Mouse (Mus musculus) cerebellum, adult 9-11 months (tissue): ENCODE measurements around the gene Ubtf.
A peak's percentile ranks its signal among the peaks of the same experiment; 100 is the strongest.
"Not testable (repeated sequence)": the region's sequence is repeated elsewhere in the genome, so short reads cannot be mapped to it uniquely, and the experiment has no call there.

Source experiments
- DNase-seq: peaks from one replicate; pipeline ENCODE4 v3.0.0; 2022

The Ubtf gene

DNA sequence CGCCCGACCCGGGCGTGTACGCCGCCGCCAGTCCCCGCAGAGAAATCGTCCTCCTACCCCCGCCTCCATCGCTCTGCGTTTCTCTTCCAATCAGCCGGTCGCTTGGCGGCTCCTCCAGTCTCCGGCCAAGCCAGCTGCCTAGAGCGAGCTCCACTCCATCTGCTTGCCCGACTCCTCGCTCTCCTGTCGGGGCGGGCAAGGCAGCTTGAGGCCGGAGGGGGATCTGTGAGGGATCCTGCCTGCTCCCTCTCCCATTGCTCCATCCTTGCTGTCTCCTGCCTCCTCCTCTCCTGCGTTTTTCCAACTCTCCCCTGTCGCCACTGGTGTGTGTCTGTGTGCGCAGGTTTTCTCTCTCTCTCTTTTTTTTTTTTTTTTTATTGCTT, at the start of gene Ubtf:
Gene Ubtf (minus strand): TSS at position 333 of the 383 bp plus-strand sequence.
- DNase-seq, result peak; percentile 96

DNA sequence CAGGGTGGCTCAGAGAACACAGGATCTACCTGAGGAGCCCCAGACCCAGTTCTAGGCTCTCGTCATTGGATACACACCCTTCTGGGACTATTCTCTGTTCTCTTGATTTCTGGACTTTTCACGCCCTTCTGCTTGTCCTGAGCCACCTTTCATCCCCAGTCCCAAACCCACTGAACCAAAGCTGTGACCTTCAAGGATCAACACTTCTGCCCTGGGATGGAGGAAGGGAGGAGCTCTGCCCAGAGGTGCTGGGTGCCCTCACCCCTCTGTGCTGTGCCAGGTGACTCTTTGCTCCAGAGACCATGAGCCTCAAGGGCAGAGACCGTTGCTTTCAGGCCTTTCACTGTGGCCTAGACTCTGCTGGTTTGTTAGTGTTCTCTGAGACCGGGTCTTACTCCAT, 49.7 kb upstream of the Ubtf start:
- no peak for DNase-seq

DNA sequence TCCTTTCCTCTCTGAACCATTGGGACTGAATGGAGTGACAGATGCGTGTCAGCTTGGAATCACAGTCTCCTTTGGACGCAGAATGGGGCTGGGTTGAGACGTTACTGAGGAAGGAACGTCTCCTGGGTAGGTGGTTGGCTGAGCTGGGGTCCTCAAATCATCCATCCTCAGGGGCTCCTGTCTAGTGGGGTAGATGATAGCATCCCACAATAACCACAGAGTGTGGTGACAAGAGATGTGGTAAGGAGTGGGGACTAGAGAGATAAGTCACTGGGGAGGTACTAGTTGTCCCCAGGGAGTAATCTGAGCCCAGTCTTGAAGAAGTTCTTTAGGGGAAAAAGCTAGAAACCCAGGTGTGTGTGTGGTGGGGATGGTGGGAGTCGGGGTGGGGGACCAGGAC, 48.8 kb upstream of the Ubtf start:
- DNase-seq, result no peak

DNA sequence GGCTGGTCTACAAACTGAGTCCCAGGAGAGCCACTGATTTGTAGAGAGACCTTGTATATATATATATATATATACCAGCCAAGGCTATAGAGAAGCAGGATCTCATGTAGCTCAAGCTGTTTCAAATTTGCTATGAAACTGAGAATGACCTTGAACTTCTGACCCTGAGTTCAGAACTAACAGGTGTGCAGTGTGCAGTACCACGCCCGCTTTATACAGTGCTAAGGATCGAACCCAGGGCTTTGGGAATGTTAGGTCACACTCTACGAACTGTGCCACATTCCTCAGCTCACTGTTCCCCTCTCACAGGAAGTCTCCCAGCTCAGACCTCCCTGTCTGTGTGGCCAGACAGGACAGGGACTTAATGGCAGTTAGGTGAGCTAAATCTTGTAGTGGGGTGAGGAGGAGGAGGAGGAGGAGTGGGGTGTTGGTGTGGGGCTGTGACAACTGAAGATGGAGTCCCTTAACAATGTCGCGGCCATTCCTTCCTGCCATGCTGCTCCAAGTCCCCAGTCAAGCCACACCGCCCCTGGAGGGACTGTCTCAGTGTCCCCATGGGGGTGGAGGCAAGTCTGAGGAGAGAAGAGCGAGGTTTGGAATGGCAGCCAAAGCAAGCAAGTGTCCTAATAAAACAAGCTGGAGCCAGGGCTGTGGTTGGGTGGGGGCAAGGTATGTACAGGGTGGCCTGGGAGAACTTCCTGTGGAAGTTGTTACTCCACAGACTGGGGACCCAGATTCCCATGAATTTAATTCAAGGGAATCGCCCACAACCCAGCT, 48.1 kb upstream of the Ubtf start:
- DNase-seq, result no peak

DNA sequence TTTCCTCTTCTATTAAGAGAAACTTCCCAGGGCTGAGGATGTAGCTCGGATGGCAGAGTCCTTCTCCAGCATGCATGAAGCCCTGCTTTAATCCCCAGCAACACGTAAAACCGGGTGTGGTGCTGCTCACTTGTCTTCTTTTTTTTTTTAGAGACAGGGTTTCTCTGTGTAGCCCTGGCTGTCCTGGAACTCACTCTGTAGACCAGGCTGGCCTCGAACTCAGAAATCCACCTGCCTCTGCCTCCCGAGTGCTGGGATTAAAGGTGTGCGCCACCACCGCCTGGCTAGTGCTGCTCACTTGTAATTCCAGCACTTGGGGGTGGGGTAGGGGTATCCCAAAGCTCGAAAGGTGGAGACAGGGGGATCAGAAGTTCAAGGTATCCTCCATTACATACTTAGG, 46.6 kb upstream of the Ubtf start, which contains the start of gene Slc4a1:
Gene Slc4a1 (minus strand): TSS at position 101 of the 400 bp plus-strand sequence.
- DNase-seq, result not testable (repeated sequence)

GRCm38 (mm10) chr11:102365699-102366098, 46.2 kb upstream of the Ubtf start:
- no peak for DNase-seq

DNA sequence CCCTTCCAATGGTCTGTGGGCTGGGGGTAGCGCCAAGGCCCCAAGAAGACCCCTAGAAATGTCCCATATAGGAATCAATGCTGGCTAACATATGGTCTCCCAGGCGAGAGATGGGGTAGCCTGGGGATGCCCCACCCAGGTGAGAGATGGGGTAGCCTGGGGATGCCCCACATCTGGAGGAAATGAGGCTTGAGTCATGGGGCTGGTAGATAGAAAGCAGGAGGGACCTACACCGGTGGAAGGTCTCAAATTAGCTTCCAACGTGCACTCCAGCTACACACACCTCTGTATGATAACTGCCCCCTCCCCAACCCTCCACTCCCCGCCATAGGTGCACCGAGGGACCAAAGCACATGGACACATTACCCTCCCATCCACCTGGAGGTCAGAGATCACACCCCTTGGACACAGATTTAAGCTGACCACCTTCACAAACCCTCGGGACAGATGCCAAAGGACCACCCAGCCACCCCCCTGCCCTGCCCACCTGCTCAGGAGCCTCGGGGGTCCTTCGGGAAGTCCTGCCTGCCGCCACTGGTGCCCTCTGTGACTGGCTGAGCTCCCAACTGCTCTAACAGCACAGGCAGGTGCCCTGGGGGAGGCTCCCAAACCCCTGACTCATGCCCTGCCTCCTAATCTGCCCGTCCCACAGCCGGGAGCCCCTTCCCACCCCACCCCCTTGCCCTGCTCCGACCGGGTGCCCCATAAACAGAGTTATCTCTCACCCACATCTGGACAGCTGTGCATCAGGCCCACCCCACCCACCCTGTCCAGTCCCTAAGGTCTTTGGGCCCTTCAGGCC, 45.2 kb upstream of the Ubtf start:
- no peak for DNase-seq

DNA sequence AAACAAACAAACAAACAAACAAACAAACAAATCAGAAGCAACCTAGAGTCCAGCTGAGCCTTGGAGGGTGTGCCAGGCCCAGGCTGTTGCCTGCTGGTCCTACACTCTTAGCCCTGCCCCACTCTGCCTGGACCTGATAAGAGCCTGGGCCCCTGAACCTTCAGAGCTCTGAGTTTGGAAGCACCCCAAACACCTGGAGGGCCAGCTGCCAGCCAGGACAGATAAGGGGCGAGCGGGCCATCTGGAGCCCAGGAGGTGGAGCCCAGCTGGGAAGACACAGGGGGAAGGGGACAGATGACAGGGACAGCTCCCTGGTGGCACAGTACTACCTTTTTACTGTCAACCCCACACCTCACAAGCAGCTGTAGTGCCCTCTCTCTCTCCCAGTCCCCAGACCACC, 44.1 kb upstream of the Ubtf start:
- no peak for DNase-seq

GRCm38 (mm10) chr11:102361776-102362495, 42.4 kb upstream of the Ubtf start:
- DNase-seq, result no peak

DNA sequence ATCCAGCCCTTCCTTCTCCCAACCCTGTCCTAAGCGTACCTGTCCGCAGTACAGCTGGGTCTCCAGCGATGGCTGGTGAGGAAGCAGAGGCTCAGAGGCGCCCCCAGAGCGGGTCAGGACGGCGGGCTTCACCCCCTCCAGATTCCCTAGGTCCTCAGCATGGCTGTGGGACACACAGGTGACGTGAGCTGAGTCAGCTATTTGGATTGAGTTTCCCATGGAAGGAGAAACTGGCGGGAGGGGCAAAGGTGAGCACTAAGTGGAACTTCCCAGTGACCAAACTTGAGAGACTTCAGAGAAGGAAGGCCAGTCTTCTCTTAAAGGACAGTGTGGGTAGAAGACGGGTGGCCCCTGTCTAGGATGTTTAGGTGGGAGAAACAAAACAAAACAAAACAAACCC, 38.8 kb upstream of the Ubtf start:
- no peak for DNase-seq

GRCm38 (mm10) chr11:102356636-102357350, 37.3 kb upstream of the Ubtf start:
- DNase-seq, result no peak

- DNase-seq, result no peak
Measured at GRCm38 (mm10) chr11:102356190-102356589, 36.6 kb upstream of the Ubtf start.

DNA sequence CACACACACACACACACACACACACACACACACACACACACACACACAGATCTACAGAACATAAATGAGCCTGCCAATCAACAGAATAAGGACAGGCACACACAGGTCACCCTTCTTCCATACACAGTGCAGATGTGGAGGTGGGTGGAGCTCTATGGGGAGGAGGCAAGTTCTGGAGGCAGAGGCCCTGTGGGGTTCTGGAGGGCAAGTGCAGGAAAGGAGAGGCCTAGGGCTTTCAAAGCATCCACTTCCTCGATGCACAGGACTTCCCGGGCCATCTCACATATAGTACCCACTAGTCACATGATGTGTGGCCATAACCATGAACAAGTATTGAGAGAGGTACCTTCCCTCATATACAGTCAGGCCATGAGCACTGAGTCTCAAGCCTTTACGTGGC, 36.0 kb upstream of the Ubtf start:
- DNase-seq, result no peak

DNA sequence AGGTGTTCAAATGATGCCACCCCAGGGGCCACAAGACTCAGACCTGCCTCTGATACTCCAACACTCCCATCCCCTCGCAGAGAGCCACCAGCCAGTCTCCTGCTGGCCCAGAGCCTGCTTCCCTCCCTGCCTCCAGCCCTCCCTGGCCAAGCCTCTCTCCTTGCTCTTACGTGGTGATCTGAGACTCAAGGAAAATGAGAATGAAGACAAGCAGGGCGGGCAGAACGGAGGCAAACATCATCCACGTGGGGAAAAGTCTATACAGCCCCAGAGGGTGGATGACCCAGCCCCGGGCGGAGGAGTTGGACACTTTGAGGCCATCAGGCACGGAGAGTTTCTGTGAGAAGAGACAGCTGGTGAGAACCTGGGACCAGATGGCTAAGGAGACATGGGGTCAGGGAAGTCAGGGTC, 33.5 kb upstream of the Ubtf start:
- DNase-seq, result peak; percentile 80

GRCm38 (mm10) chr11:102352378-102352777, 32.8 kb upstream of the Ubtf start:
- no peak for DNase-seq

GRCm38 (mm10) chr11:102350981-102351523, 31.5 kb upstream of the Ubtf start:
- DNase-seq, result no peak

DNA sequence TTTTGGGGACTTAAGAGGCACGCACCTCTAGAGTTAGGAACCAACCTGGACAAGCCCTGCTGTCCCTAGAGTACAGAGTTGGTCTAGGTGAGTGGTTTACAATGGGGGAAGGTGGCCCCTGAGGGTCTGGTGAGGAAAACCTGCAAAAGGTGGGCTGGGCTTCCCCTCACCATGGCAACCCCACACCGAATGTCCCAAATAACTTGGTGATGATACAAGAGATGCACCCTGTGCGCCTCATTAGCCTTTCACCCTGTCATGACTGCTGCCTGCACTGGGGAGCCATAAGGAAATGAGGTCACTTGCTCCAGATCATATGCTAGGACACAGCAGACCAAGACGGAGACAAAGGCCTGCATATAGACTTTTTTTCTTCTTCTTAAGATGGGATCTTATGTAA, 30.9 kb upstream of the Ubtf start:
- DNase-seq, result no peak

DNA sequence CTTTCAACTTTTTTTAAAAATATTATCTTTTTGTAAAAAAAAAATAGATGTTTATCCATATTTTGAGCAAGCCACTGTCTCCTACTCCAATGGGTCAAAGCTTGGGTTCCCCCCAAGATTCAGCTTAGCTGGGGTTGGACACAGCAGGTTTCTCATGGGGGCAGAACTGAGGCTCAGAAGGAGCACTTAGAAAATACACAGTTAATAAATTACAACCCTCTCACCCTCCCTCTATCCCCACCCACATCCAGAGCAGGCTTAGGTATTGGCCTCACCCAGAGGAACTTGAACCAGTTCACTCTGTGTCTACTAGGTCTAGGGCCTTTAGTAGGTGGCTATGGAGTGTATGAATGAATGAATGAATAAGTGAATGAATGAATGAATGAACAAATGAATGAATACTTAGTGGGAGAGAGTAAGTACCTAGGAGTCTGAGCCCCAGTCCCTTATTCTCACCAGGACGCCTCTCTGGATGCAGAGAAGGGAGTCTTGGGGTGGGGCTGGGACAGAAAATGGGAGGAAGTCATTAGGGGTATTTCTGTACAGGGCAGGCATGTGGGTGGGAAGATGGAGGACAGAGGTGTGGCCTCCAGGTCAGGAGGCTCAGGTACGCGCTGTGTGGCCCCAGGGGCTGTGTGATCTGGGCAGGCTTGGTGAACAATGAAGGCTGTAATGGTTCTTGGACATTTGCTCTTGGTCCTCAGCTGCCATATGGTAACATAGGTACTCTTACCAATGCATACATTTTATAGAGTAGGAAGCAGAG, 29.8 kb upstream of the Ubtf start:
- no peak for DNase-seq

GRCm38 (mm10) chr11:102348771-102349170, 29.2 kb upstream of the Ubtf start:
- no peak for DNase-seq

GRCm38 (mm10) chr11:102348101-102348585, 28.6 kb upstream of the Ubtf start:
- DNase-seq, result no peak

DNA sequence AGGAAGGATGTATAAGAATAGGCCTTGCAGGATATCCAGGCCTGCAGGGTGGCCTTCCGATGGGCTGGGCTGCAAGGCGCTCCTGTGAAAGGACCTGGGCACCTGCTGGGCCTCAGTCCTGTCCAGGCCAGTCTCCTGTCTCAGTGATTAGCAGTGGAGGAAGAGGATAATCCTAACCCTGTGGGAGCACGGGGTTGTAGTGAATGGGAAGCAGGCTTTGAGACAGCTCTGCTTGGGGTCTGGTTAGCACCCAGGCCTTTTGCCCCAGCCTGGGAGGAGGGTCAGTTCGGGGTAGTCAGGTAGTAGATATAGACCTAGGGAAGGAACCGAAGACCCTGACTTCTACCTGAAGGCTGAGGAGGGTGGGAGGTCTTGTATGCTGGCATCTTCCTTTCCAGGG, 28.1 kb upstream of the Ubtf start:
- no peak for DNase-seq

DNA sequence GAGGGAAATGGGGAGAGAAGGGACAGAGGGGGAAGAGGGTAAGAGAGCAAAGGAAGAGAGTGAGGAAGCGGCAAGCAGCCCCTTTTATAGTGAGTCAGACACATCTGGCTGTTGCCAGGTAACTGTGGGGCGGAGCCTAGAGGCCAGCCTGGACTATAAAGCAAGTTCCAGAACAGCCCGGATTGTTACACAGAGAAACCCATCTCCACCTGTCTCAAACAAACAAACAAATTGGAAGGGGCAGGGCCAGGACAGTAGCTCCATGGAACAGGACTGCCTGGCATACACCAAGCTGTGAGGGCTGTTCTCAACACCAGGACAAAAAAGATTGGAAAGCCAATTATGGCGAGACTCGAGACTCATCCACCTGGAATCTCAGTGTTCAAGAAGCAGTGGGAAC, 27.4 kb upstream of the Ubtf start:
- no peak for DNase-seq
